Mouse (Mus musculus) CH12F3 (cell line): ENCODE results near the gene Olfr222.
"Not testable (repeated sequence)": the region's sequence is repeated elsewhere in the genome, so short reads cannot be mapped to it uniquely, and the experiment has no call there.

ENCODE experiments used
- in situ Hi-C: fragments of 300-500 bp; cut with MboI; formaldehyde crosslinking; loops from 2 replicates; pipeline ENCODE4 v1.14.3; 2020; ENCODE audit warnings: low sequenced_read_pairs

Gene Olfr222

DNA sequence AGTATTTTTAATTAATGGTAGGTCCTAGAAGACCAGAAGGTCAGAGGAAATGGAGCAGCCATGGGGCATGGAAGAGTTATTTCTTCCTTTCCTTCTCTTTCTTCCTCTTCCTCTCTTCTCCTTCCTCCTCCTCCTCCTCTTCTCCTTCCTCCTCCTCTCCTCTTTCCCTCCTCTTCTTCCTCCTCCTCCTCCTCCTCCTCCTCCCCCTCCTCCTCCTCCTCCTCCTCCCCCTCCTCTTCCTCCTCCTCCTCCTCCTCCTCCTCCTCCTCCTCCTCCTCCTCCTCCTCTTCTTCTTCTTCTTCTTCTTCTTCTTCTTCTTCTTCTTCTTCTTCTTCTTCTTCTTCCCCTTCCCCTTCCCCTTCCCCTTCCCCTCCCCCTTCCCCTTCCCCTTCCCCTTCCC lies at the start of gene Olfr222:
Olfr222 (minus strand) TSS at position 101 of the 400 bp plus-strand sequence.
- in situ Hi-C loops = loop anchor here (10.0 kb wide), 1 partner anchor 51 kb away; the partner anchor contains the start of gene Zkscan17

- in situ Hi-C loops = loop anchor here (10.0 kb wide), 1 partner anchor 111 kb away; no protein-coding TSS in a partner anchor
Measured at GRCm38 (mm10) chr11:59624017-59624630, 48.1 kb upstream of the Olfr222 start.

GRCm38 (mm10) chr11:59622214-59622613 lies 46.2 kb upstream of the Olfr222 start:
- in situ Hi-C loops = loop anchor here (10.0 kb wide), 1 partner anchor 113 kb away; no protein-coding TSS in a partner anchor

DNA sequence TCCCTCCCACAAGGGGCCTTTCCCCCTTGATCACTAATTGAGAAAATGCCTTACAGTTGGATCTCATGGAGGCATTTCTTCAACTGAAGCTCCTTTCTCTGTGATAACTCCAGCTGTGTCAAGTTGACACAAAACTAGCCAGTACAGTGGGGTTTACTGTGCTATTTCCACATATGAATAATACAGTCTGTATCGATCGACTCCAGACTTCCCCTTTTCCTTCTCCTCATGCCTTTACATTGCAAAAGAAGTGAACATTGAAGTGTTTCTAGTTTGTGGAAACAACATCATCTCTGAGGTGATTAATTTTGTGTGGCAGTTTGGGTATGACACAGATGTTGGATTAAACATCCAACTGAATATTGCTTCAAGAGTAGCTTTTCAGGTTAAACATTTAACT lies 41.0 kb upstream of the Olfr222 start:
- in situ Hi-C loops = not testable (repeated sequence)

DNA sequence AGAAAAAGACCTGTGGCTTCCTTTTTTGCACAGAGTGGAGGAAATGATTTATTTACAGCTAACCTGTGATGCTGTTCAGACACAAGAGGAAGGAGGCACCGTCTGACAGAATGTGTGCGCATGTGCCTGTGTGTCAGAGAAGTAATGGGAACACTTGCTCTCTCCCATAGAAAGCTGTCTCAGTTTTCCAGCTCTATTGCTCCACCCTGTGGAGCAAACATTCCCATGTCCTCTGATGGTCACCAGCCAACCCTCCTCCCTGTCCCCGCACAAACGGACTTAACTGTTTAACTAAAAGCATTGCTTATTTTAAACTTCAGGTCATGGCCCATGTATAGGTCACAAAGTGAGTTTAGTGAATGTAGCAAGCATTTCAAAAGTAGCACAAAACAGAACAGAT lies 38.1 kb upstream of the Olfr222 start:
- in situ Hi-C loops = no loop called here

- in situ Hi-C loops = no loop called here
Measured at GRCm38 (mm10) chr11:59611646-59612045, 35.6 kb upstream of the Olfr222 start.

DNA sequence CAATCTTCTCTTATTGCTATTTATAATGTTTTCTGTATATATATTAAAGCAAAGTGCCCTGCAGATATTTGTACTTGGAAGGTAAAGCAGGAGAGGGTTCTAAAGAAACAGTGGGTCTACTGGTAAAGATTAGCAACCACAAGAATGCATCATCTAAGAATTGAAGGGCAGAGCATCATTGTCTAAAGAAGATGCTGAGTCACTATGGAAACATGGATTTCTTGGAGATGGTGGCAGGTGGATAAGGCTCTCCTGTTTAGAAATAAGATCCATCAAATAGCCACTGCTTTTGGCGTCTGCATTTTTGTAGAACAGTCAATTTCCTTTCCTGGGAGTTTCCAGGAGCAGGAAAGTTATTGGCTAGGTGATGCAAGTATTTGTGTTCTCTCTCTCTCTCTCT lies 26.3 kb upstream of the Olfr222 start:
- in situ Hi-C loops = no loop called here

DNA sequence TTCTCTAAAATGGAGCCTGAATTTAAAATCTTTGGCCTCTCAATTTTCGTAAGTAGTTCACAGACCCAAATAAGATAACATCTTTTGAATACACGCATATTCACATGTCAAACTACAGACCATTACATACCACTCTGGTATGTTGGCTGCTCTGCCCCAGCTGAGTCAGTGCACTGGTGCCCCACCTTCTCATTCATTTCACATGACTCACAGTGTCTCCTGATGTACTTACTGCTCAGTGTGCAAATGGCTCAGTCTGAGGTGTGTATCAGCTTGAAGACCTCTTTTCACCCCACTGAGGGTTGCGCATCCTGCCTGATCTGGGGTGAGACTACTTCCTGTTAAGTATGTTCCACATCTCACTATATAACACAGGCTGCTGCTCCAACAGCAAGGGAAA lies 24.8 kb upstream of the Olfr222 start:
- in situ Hi-C loops = no loop called here

DNA sequence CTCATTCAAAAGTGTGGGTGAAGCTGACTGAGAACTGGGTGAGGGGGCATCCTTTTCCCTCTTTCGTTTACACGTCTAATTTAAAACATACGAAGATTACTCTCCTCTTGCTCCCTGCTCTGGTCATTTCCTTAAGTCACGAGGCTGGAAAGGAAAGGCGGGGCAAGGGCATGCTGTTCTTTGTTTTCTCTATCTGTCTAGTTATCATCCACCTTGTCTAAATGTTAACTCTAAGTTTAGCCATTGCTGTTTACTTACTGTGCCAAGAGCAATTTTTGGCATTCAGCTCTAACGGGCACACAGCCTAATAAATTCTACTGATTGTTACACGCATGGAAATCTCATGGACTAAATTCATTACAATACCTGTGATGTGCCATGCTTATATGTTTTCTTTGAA lies 23.2 kb upstream of the Olfr222 start:
- in situ Hi-C loops = no loop called here

GRCm38 (mm10) chr11:59596950-59597349 lies 20.9 kb upstream of the Olfr222 start:
- in situ Hi-C loops = no loop called here

DNA sequence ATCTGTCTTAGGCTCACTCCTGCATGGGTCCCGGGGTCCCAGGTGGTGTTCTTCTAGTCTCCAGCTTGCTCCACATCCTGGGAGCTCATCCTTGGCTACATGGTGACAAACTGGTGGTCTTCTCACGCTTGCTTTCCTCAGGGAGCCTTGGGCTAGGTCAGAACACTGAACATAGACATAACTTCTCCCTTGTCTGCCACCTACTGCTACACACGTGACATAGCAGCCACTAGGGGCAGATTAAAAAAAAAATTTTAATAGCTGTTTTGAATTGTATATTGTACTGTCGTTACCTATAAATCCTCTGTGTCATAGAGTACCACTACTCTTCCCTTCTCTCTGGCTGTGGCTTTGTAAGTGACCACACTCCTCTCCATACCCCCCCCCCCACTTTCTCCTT lies 20.1 kb upstream of the Olfr222 start:
- in situ Hi-C loops = no loop called here

DNA sequence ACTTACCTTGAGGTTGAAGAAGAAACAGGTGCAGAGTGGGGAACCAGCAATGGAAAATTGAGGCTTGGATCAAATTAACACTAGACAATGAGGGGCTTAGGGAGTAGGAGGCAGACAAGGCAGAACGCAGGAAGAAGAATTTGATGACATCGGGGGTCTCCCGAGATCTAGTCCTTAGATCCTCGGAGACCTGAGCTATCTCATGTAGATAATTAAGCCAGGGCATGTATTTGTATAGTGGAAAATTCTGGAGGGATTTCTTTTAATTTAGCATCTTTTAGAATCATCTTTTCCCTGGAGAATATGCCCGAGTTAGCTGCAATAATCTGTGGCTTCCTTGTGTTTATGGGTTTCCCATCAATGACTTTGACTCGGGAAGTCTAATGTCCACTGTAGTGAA lies 17.2 kb upstream of the Olfr222 start, which contains the start of gene Olfr223:
Olfr223 (minus strand) TSS at position 101 of the 400 bp plus-strand sequence.
- in situ Hi-C loops = no loop called here

DNA sequence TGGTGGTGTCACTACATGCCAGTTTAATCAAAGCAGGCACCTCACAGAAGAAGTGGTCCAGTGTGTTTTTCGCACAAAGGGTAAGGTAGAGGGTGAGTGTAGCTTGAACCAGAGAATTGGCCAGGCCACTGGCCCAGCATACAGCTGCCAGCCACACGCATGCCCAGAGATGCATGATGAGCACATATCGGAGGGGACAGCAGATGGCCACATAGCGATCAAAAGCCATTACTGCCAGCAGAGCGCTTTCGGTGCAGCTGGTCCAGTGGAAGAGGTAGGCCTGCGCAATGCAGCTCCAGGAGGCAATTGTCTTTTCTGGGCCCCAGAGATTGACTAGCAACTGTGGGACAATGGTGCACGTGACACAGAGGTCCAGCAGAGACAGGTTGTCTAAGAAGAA lies 13.5 kb upstream of the Olfr222 start:
- in situ Hi-C loops = no loop called here

- in situ Hi-C loops = no loop called here
Measured at GRCm38 (mm10) chr11:59584539-59584938, 8.5 kb upstream of the Olfr222 start.

- in situ Hi-C loops = loop anchor here (10.0 kb wide), 1 partner anchor 51 kb away; the partner anchor contains the start of gene Zkscan17
Measured at GRCm38 (mm10) chr11:59575726-59576125, 309 bp downstream of the Olfr222 start.

DNA sequence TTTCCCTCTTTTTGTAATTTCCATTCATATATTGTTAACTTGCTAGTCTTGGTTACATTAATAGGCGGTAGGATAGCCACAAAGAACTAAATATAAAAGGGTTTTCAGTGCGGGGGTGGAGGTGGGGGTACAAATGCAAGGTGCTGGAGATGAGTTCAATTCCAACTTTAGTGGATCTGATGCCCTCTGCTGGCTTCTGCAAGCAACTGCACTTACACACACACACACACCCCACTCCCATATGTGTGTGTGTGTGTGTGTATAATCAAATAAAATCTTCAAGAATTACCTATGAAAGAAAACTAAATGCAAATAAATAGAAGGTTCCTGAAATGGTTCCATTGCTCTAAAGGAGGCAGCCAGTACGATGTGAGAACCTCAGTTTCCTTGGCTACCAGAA lies 6.7 kb downstream of the Olfr222 start:
- in situ Hi-C loops = no loop called here

DNA sequence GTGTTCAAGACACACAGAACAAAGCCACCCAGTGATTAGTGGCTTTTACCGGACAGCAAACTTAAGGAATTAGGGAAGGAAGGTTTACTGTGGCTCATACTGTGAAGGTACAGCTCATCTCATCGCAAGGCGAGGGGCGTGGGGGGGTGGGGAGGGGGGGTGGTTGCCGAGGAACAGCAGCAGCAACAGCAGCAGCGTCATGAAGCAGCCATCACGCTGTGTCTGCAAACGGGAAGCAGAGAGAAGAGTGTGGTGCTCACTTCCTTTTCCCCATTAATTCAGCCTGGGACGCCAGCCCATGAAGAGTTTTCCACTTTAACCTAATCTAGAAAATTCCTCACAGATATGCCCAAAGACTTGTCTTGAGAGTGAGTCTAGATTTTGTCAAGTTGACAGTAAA lies 13.2 kb downstream of the Olfr222 start:
- in situ Hi-C loops = no loop called here

- in situ Hi-C loops = no loop called here
Measured at GRCm38 (mm10) chr11:59562336-59562735, 13.7 kb downstream of the Olfr222 start.

GRCm38 (mm10) chr11:59560906-59561305 lies 15.1 kb downstream of the Olfr222 start:
- in situ Hi-C loops = no loop called here

GRCm38 (mm10) chr11:59554535-59554934 lies 21.5 kb downstream of the Olfr222 start:
- in situ Hi-C loops = no loop called here

DNA sequence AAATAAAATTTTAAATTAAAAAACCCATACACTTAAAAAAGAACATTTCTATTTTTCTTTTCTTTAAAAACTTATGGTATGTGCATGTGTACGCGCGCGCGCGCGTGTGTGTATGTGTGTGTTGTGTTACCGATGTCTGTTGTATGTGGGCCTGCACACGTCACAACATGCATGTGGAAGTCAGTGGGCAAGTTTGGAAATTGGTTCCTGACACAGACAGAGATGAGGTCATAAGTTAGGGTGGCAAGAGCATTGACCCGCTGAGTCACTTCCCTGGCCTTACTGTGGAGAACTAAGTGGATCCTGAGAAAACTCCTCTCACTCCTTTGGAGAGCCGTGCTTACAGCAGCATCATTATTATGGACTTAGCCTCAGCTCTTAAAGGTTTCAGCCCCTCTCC lies 21.9 kb downstream of the Olfr222 start:
- in situ Hi-C loops = no loop called here

DNA sequence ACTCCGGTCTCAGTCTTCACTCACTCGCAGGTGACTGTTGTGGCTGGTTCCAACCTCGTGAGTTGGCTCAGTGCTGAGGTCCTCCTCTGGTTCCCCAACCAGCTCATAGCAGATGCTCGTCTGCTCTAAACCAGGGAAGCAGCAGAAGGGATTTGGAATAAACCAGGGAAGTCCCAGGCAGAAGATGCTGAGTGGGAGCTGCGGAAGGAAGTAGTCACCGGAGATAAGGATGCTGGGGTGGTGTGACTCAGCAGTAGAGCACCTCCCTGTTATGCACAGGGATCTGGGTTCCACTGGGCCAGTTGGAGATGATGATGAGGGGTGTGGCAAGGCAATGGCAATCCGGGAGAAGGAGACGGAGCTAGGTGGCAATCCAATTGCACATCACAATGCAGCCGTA lies 32.0 kb downstream of the Olfr222 start:
- in situ Hi-C loops = no loop called here

GRCm38 (mm10) chr11:59543376-59543775 lies 32.7 kb downstream of the Olfr222 start:
- in situ Hi-C loops = no loop called here
